Mouse (Mus musculus): ENCODE measurements around the gene Stx4a.
A peak's percentile ranks its signal among the peaks of the same experiment; 100 is the strongest.
"Not testable (repeated sequence)": the region's sequence is repeated elsewhere in the genome, so short reads cannot be mapped to it uniquely, and the experiment has no call there.

The Stx4a gene

DNA sequence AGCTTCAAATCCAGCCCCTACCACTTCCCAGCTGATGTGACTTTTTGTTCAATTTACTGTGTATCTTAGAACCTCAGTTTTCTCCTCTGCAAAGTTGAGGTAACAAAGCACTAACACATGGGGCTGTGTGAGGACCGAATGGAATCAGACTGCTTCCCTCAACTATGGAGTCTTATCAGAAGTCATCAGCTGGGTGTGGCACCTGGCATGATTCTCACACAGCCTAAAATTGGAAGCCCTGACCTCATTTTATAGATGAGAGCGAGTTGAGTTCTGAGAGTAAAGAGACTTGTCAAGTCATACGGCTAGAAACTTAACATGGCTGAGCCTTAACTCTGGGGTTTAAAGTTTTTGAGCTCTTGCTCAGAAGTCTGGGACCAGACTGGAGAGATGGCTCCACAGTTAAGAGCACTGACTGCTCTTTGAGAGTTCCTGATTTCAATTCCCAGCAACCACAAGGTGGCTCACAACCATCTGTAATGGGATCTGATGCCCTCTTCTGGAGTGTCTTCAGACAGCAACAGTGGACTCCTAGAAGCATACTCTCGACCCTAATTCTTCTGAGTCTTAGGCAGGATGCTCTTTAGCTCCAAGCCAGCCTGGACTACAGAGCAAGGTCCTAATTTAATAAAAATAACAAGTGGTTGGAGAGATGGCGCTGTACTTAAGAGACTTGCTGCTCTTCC, 46.2 kb downstream of the Stx4a start:
- DNase-seq = no peak

- no peak for DNase-seq
Observed at GRCm38 (mm10) chr7:127874812-127875626, 50.9 kb downstream of the Stx4a start.

GRCm38 (mm10) chr7:127875627-127876001, 51.5 kb downstream of the Stx4a start:
- DNase-seq = peak; percentile 97

DNA sequence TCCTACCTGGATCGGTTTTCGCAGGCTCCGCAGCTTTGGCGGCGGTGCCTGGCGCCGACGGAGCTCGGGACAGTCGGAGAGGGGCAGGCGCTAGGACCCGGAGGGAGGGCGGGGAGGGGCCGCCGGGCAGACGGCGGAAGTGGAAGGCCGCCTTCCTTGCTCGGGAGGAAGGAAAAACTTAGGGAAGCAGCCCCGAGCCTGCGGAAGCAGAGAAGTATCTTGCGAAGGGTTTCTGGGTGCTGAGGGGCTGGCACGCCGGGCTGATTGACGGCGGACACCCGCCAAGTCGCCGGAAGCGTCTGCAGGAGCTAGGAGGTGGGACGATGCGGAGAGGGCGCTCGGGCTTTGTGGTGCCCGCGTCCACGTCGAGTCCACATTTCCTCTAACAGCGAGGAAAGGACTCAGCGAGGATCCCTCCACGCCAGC, 52.0 kb downstream of the Stx4a start, which contains the start of gene Zfp646:
Gene Zfp646, plus strand, starts transcription at position 181 of the 426 bp plus-strand sequence.
- peak; percentile 89 for DNase-seq

- peak; percentile 95 for DNase-seq
Observed at GRCm38 (mm10) chr7:127876467-127877348, 52.6 kb downstream of the Stx4a start, which contains the start of gene Zfp668. TSS of gene Zfp668 (minus strand) at chr7:127876828.

DNA sequence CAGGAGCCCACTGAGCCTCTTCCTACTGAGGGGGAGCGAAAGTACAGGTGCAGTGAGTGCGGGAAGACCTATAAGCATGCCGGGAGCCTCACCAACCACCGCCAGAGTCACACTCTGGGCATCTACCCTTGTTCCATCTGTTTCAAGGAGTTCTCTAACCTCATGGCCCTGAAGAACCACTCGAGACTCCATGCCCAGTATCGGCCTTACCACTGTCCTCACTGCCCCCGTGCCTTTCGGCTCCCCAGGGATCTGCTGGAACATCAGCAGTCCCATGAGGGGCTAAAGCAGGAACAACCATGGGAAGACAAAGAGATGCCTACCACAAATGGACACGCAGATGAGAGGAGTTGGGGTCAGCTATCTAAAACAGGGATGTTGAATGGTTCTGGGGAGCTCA, 55.2 kb downstream of the Stx4a start:
- no peak for DNase-seq

- DNase-seq = no peak
Observed at GRCm38 (mm10) chr7:127880431-127880830, 56.3 kb downstream of the Stx4a start.

GRCm38 (mm10) chr7:127885951-127886350, 61.9 kb downstream of the Stx4a start:
- DNase-seq = peak; percentile 77

DNA sequence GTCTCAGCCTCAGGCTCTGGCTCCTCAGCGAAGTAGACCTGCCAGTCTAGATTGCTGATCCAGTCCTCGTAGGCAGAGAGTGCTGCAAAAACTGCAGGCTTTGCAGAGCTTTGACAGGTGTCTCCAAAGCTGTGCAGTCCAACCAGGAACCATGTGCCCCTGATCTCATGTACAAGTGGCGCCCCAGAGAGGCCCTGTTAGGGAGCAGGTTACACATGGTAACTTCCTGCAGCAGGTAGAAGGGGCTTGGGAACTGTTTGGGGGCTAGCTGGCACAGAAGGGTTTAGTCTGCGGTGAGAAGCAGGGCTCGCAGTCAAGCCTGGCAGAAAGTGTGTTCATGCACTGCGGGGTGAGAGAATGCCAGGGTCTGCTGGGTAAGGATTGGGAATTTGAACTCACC, 62.5 kb downstream of the Stx4a start:
- no peak for DNase-seq

DNA sequence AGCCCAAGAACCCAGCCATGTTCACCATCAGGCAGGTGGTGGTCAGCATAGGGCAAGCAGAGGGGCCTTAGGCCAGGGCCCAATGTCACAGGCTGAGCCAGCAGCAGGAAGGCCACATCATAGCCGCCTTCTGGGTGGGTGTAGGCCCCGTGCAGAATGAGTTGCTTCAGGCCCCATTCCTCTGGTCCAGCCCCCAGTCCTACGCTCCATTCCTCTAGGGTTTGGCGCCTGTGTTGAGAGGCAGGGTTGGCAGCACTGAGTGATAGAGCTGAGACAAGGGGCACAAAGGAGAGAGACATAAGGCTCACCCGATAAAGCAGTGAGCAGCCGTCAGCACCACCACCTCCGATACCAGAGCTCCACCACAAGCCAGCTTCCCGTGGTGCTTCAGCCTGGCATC, 63.1 kb downstream of the Stx4a start:
- no peak for DNase-seq

GRCm38 (mm10) chr7:127887781-127888180, 63.7 kb downstream of the Stx4a start:
- DNase-seq = no peak

DNA sequence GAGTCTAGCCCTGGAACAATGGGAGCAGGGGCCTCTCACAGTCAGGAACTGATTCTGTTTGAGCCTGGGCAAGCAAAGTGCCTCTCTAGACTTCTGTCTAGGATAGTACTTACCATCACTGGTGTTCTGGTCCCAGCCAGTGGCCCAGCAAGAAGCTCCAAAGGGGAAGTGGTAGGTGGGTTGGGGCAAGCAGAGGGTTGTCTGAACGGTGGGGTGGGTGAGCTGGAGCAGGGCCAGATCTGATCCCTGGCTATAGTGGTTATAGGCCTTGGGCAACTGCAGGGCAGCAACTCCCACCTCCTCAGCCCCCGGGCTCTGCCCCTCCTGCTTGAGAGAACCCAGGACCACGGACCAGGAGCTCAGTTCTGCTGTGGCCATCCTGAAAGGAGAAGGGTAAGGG, 64.7 kb downstream of the Stx4a start:
- DNase-seq = no peak

DNA sequence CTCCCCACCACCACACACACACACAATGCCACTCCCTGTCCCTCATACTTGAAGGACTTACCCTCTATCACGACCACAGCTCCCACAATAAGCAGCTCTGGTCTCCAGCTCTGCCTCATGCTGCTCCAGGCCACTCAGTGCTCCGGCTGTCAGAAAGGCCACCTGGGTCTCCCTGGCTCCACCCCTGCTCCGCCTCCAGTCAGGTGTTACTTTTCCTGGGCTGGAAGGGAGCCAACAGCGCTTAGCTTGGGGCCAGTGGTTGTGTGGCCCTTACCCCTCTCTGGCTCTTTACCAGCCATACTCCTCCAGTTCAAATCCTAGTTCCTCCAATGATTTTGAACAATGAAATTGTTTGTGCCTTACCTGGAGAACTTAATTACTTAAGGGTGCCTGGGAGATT, 66.7 kb downstream of the Stx4a start, which contains the start of gene Prss53:
Gene Prss53, minus strand, starts transcription at position 173 of the 400 bp plus-strand sequence.
- DNase-seq = peak; percentile 80

DNA sequence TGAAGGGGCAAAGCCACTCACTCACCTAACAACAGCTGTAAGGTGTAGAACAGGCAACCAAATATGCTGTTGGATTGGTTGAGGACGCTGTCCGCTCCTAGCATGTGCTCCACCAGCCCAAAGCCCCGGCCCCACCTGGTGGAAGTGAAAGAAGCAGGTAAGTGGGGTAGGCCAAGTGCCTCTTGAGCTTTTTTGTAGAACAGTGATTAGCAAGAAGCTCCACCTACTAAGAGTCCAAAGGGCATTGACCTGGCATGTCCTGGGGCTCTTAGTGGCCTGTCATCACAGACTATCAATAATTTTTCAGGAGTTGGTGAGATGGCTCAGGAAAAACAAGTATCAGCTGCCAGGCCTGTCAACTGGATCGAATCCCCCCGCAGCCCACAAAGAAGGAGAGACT, 70.4 kb downstream of the Stx4a start:
- DNase-seq = no peak

DNA sequence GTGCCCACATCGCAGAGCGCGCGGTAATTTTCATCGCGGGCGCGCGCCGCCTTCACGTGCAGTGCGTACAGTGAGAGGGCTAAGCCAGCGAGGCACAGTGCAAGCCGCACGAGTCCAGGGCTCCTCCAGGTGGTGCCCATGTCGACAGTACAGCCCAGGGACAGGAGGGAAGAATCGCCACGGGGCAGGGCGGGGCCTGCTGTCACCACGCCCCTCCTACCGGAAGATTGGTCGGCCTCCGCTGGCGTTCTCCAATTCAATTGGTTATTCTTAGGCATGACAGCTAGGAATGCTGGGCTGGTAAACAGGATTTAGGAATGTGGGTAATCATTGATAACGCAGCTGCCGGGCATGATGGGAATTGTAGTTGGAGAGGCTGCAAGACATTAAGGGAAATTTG, 71.3 kb downstream of the Stx4a start, which contains the start of the genes Gm21974 and Vkorc1:
Gene Gm21974, minus strand, starts transcription at position 13 of the 400 bp plus-strand sequence.
Gene Vkorc1, minus strand, starts transcription at position 176 of the 400 bp plus-strand sequence.
- peak; percentile 98 for DNase-seq

DNA sequence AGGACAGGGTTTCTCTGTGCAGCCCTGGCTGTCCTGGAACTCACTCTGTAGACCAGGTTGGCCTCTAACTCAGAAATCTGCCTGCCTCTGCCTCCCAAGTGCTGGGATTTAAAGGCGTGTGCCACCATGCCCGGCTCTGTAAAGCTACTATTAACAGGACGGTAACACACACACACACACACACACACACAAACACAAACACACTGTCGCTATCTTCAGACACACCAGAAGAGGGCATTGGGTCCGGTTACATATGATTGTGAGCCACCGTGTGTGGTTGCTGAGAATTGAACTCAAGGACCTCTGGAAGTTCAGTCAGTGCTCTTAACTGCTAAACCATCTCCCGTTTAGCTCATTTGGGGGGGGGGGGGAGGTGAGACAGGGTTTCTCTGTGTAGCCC, 71.8 kb downstream of the Stx4a start:
- not testable (repeated sequence) for DNase-seq

- DNase-seq = peak; percentile 77
Observed at GRCm38 (mm10) chr7:127896384-127896783, 72.3 kb downstream of the Stx4a start.

- no peak for DNase-seq
Observed at GRCm38 (mm10) chr7:127897542-127897941, 73.4 kb downstream of the Stx4a start.

DNA sequence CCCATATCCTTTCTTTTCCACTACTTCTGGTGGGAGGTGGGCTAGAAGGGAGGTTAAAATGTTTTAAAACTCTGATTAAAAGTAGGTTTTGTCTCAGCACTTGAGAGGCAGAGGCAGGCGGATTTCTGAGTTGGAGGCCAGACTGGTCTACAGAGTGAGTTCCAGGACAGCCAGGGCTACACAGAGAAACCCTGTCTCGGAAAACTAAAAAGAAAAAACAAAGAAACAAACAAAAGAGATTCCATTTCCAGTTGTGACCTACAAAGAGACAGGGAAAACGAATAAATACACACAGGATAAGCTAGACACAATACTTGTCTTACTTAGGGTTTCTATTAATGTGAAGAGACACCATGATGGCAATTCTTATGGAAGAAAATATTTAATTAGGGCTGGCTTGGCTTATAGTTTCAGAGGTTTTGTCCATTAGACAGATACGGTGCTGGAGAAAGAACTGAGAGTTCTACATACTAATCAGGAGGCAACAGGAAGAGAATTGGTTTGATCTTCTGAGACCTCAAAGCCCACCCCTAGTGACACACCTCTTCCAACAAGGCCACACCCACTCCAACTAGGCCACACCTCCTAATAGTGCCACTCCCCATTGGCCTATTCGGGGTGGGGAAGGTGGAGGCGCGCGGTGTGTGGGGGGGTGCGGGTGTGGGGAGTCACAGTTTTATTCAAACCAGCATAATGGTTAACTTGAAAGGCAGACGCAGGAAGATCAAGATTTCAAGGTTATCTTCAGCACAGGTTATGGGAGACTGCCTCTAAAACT, 74.3 kb downstream of the Stx4a start:
- peak; percentile 52 for DNase-seq
